Mouse (Mus musculus): ENCODE measurements around the gene Peak1. TPM values are rescaled to one million over a fixed set of nuclear protein-coding genes. Genes with fewer than 3 reads are reported as not detected.

Peak1 gene
- 14.3 and 16.2 TPM in 2 replicates for polyA plus RNA-seq (2015; fragmentation: Nextera tagmentation; extraction: Ambion mirVana)

DNA sequence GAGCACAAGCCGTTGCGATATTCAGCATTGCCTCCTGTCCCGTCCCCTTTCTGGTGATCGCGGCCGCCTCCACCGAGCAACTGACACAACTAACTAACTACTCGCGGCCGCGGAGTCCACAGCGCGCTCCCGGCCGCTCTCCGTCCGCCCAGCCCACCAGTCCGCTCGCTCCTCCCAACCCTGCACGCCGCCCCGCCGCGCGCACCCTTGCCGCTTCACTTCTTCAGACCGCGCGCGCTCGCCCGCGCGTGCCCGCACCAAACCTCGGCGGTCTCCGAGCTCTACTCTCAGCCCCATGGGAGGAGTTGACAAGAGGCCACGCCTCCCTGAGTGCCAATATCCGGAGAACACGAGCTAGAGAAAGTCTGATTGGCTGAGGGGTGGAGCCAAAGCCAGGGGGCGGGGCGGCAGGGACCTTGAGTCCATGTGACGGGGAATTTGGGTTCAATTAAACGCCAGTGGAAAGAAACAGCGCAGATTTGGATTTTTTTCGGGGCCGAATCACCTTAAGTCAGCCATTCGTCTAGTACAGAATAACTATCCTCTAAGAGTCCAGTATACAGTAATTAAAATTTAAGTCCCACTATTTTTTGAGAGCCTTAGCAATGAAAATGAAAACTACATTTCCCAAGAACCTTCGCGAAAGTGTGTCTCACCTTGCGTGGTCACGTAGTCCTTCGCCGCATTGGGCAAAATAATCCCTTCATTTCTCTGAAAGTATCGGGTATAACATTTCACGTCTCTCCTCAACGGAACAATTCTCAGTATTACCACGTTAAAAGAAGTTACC is at the start of gene Peak1, which contains the start of gene Hmg20a:
TSS of gene Peak1 (minus strand) at position 120 of the 790 bp plus-strand sequence.
TSS of gene Hmg20a (plus strand) at position 662 of the 790 bp plus-strand sequence.
- ATAC-seq (replicated peaks; ENCODE audit: insufficient number of reproducible peaks, insufficient read depth, low FRiP score, low read depth): peak; percentile 94
- Histone ChIP-seq H3K27ac (peak within 1 kb of the TSS; percentile 98), H3K36me3 (no peaks in the 10 kb centered on the region), H3K9ac (peak within 1 kb of the TSS; percentile 90), H3K4me2 (peak within 1 kb of the TSS; percentile 75), H3K9me3 (replicated peaks) (no peaks in the 10 kb centered on the region), H3K4me3 (peak within 1 kb of the TSS; percentile 90), H3K27me3 (no peaks in the 10 kb centered on the region), H3K4me1 (replicated peaks) (peaks cover 43% of the 10 kb centered on the region)
- under 1% methylated on average over 59 of the region's 59 CpGs for WGBS

GRCm38 (mm10) chr9:56466251-56466650 is 48.4 kb upstream of the Peak1 start:
- Histone ChIP-seq H3K9ac (no peak overlapping the region), H3K27me3 (no peaks in the 10 kb centered on the region), H3K4me3 (no peak overlapping the region), H3K4me1 (replicated peaks) (peaks cover 58% of the 10 kb centered on the region), H3K4me2 (no peak overlapping the region), H3K27ac (0 out of 2 replicates have a peak overlapping the region, but pooled peaks have one; percentile 78), H3K36me3 (peaks cover 12% of the 10 kb centered on the region), H3K9me3 (replicated peaks) (no peaks in the 10 kb centered on the region)
- ATAC-seq (replicated peaks; ENCODE audit: insufficient number of reproducible peaks, insufficient read depth, low FRiP score, low read depth): no peak; the same call in 1 of the 2 replicates
- WGBS: 60% methylated on average over 4 of the region's 4 CpGs

DNA sequence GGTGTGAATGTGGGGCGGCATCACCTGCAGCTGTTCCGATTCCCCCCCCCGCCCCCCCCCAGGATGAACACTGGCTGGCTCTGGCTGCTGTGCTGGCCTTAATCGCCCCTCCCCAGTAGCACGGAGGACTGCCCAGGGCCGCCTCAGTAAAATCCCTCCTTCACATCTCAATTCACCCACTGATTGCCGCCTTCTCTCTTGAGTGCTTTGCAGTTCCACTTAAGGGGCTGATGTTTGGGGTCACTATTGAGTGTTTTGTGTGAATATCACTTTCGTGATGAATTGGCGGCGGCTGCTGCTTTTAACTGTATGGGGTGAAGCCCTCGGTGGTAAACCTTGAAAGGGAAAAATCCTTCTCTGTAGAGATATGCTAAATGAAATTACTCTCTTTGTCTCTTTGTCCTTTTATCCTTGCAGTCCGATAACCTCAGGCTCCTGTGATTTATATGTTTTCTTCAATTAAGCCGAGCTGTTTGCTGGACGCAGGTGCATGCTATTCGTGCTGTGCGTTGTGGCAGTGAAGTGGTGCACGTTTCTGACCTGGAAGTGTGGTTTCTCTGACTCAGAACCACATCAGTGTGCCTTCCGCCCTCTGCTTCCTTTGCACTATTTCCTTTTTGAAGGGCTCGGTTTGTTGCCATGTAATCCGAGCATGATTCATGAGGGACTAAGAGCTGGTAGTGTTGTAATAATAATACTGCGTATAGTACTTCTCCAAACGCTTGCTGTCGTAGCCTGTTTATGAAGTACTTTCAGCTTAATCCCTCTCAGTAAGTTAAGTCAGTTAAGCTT is 47.2 kb upstream of the Peak1 start:
- H3K27me3 ChIP-seq: no peaks in the 10 kb centered on the region
- WGBS: 47% methylated on average over 23 of the region's 23 CpGs
- H3K36me3 ChIP-seq: peaks cover 12% of the 10 kb centered on the region
- peaks cover 57% of the 10 kb centered on the region for H3K4me1 ChIP-seq (replicated peaks)
- H3K4me3 ChIP-seq: no peak overlapping the region
- H3K9me3 ChIP-seq (replicated peaks): no peaks in the 10 kb centered on the region
- peak overlapping the region; percentile 25; the same call in 1 of the 2 replicates for H3K4me2 ChIP-seq
- no peak overlapping the region for H3K9ac ChIP-seq
- peak overlapping the region; percentile 78 for H3K27ac ChIP-seq
- no peak for ATAC-seq (replicated peaks; ENCODE audit: insufficient number of reproducible peaks, insufficient read depth, low FRiP score, low read depth)

- WGBS: 42% methylated on average over 4 of the region's 4 CpGs
Observed at GRCm38 (mm10) chr9:56463686-56464515, 46.0 kb upstream of the Peak1 start.

DNA sequence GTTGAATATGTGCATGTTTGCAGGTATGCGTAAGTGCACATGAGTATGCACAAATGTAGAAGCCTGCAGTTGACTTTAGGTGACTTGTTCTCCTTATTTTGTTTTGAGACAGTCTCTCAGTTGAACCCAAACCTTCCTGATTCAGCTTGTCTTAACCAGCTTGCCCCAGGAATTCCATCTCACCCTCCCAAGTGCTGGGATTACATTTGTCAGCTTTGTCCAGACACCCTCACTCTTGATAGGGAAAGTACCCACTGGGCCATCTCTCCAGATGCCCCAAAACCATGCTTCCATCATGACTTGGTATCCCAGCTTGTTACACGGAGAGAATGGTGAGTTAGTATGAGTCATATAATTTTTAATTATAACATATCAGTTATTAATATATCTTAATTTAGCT is 45.2 kb upstream of the Peak1 start:
- Histone ChIP-seq H3K27ac (peak overlapping the region; percentile 78), H3K4me2 (no peak overlapping the region), H3K4me1 (replicated peaks) (peaks cover 46% of the 10 kb centered on the region), H3K4me3 (no peak overlapping the region), H3K9ac (no peak overlapping the region), H3K27me3 (no peaks in the 10 kb centered on the region), H3K9me3 (replicated peaks) (no peaks in the 10 kb centered on the region), H3K36me3 (peaks cover 8% of the 10 kb centered on the region)
- WGBS: 84% methylated on average over 2 of the region's 2 CpGs
- no peak for ATAC-seq (replicated peaks; ENCODE audit: insufficient number of reproducible peaks, insufficient read depth, low FRiP score, low read depth)

More at GRCm38 (mm10) chr9:56463686-56464515, 46.0 kb upstream of the Peak1 start:
- Histone ChIP-seq H3K4me1 (replicated peaks) (peaks cover 46% of the 10 kb centered on the region), H3K9ac (no peak overlapping the region), H3K36me3 (peaks cover 12% of the 10 kb centered on the region), H3K9me3 (replicated peaks) (no peaks in the 10 kb centered on the region), H3K27ac (peak overlapping the region; percentile 78), H3K27me3 (no peaks in the 10 kb centered on the region), H3K4me2 (no peak overlapping the region), H3K4me3 (no peak overlapping the region)
- ATAC-seq (replicated peaks; ENCODE audit: insufficient number of reproducible peaks, insufficient read depth, low FRiP score, low read depth): no peak; the same call in 1 of the 2 replicates

GRCm38 (mm10) chr9:56462606-56463005 is 44.7 kb upstream of the Peak1 start:
- ATAC-seq (replicated peaks; ENCODE audit: insufficient number of reproducible peaks, insufficient read depth, low FRiP score, low read depth): no peak
- WGBS: 93% methylated on average over 1 of the region's 1 CpGs
- Histone ChIP-seq H3K27ac (peak overlapping the region; percentile 78; the same call in 1 of the 2 replicates), H3K9ac (no peak overlapping the region), H3K9me3 (replicated peaks) (no peaks in the 10 kb centered on the region), H3K27me3 (no peaks in the 10 kb centered on the region), H3K4me2 (no peak overlapping the region), H3K4me1 (replicated peaks) (peaks cover 46% of the 10 kb centered on the region), H3K36me3 (peaks cover 4% of the 10 kb centered on the region), H3K4me3 (no peak overlapping the region)

DNA sequence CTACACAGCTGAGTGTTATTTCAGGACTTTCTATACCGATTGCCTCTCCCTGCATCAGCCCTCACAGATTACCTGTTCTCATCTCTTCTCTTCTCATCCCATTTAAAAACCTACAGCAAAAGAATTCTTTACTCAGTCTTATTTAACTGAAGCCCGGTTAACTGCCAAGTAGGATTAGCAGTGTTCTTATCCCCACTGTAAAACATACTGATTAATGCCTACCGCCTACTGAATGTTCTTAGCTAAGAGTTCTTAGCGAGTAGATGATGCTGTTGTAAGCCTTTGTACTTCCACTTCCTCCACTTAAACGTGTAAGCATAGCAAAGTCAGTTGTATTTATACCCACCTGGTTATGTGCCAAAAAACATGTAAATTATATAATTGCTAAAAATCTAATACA is 43.1 kb upstream of the Peak1 start:
- WGBS: 74% methylated on average over 5 of the region's 5 CpGs
- H3K9me3 ChIP-seq (replicated peaks): no peaks in the 10 kb centered on the region
- H3K9ac ChIP-seq: no peak overlapping the region
- no peaks in the 10 kb centered on the region for H3K27me3 ChIP-seq
- H3K4me1 ChIP-seq (replicated peaks): peaks cover 39% of the 10 kb centered on the region
- H3K36me3 ChIP-seq: no peaks in the 10 kb centered on the region; the same call in 1 of the 2 replicates
- ATAC-seq (replicated peaks; ENCODE audit: insufficient number of reproducible peaks, insufficient read depth, low FRiP score, low read depth): no peak
- no peak overlapping the region for H3K27ac ChIP-seq
- H3K4me2 ChIP-seq: no peak overlapping the region
- no peak overlapping the region for H3K4me3 ChIP-seq

- Histone ChIP-seq H3K9ac (no peak overlapping the region), H3K9me3 (replicated peaks) (no peaks in the 10 kb centered on the region), H3K4me3 (no peak overlapping the region), H3K4me1 (replicated peaks) (peaks cover 11% of the 10 kb centered on the region; the same call in 1 of the 2 replicates), H3K36me3 (no peaks in the 10 kb centered on the region; the same call in 1 of the 2 replicates), H3K4me2 (no peak overlapping the region), H3K27me3 (no peaks in the 10 kb centered on the region), H3K27ac (no peak overlapping the region)
- ATAC-seq (replicated peaks; ENCODE audit: insufficient number of reproducible peaks, insufficient read depth, low FRiP score, low read depth): no peak
- WGBS: 90% methylated on average over 3 of the region's 3 CpGs
Observed at GRCm38 (mm10) chr9:56456426-56456825, 38.6 kb upstream of the Peak1 start.

DNA sequence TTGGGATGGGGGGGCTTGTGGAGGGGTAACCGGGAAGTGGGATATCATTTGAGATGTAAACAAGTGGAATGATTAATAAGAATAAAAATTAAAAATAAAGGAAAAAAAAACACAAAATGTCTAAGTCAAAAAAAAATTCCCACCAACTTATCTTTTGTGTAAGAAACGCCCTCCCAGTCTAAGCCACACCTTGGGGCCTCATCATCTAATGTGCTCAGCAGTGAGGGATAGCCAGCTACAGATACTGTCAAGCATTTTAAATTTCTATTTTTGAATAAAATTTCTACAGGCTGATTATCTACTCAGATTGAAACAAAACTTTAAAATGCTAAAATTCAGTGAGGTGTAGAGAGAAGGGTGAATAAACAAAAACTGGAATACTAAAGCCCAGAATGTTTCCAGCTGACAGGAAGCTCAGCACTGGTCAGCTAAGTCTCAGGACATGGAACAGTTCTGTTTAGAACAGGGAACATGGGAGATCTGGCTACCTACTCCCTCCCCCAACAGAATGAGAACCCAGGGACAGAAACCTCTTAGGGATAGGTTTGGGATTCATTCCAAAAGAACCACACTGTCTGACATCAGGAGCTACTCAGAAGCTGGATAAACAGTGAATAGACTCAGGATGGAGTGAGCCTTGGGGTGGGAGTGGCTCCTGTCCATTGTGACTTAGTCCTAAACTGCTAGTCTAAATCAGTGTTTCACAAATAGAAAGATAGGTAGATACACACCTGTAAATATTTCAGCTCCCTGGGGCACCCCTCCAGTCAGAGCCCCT is 35.4 kb upstream of the Peak1 start:
- Histone ChIP-seq H3K9me3 (replicated peaks) (no peaks in the 10 kb centered on the region), H3K4me1 (replicated peaks) (peaks cover 10% of the 10 kb centered on the region; the same call in 1 of the 2 replicates), H3K36me3 (no peaks in the 10 kb centered on the region; the same call in 1 of the 2 replicates), H3K4me2 (no peak overlapping the region), H3K4me3 (no peak overlapping the region), H3K27me3 (no peaks in the 10 kb centered on the region), H3K27ac (no peak overlapping the region), H3K9ac (no peak overlapping the region)
- WGBS: 84% methylated on average over 2 of the region's 2 CpGs
- no peak for ATAC-seq (replicated peaks; ENCODE audit: insufficient number of reproducible peaks, insufficient read depth, low FRiP score, low read depth)

- 79% methylated on average over 6 of the region's 6 CpGs for WGBS
- ATAC-seq (replicated peaks; ENCODE audit: insufficient number of reproducible peaks, insufficient read depth, low FRiP score, low read depth): no peak
Observed at GRCm38 (mm10) chr9:56451570-56451969, 33.7 kb upstream of the Peak1 start.

More at GRCm38 (mm10) chr9:56451570-56451969, 33.7 kb upstream of the Peak1 start:
- H3K27ac ChIP-seq: no peak overlapping the region
- H3K9ac ChIP-seq: no peak overlapping the region
- H3K4me1 ChIP-seq (replicated peaks): peaks cover 10% of the 10 kb centered on the region; the same call in 1 of the 2 replicates
- no peaks in the 10 kb centered on the region for H3K9me3 ChIP-seq (replicated peaks)
- no peaks in the 10 kb centered on the region; the same call in 1 of the 2 replicates for H3K36me3 ChIP-seq
- H3K4me3 ChIP-seq: no peak overlapping the region
- no peak overlapping the region for H3K4me2 ChIP-seq
- H3K27me3 ChIP-seq: no peaks in the 10 kb centered on the region

Data from heart, embryonic 15.5 days (tissue).